Mouse (Mus musculus): Measurements from ENCODE around the gene Mfap1b. TPM values are rescaled to one million over a fixed set of nuclear protein-coding genes. Genes with fewer than 3 reads are reported as not detected.

The Mfap1b gene
- total and polyA plus RNA-seq, 3 experiments, result 19.1 to 20.3 TPM; not detected in 1

DNA sequence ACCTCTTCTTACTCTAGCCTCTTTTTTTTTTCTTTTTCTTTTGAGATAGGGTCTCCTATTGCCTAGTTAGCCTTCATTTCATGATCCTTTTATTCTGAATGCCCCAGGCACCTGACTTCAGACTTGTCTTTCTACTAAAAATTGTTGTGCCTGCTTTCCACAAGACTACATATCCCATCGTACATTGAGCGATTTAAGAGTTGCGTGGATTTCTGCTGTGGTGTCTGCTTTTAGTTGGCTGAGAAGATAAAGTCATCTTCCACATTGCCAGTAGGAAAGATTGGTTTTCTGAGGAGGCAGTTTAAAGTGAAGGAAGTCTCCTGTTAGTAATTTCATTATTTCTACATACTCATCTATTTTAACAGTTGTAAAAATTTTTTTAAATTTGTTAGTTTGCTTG is 58.3 kb downstream of the Mfap1b start:
- Histone ChIP-seq H3K9ac (ENCODE audit: control insufficient read depth, low read depth, low read length, poor library complexity, severe bottlenecking) (peak overlapping the region; percentile 87), H3K4me1 (ENCODE audit: control insufficient read depth in 1 of 2, insufficient read depth in 2 of 2, low read length in 2 of 2) (peaks cover 0 to 7% of the 10 kb centered on the region in 2 experiments), H3K27ac (ENCODE audit: control insufficient read depth, low read depth, low read length) (no peak overlapping the region), H3K4me3 (ENCODE audit: control insufficient read depth in 1 of 2, insufficient read depth in 1 of 2, low read depth in 2 of 2, low read length in 2 of 2) (peak overlapping the region; percentile 27 to 100; a peak in 3 of 4 replicates), H3K36me3 (ENCODE audit: control insufficient read depth in 1 of 2, insufficient read depth in 2 of 2, low read length in 2 of 2) (peaks cover 11 to 33% of the 10 kb centered on the region in 2 experiments), H3K79me2 (ENCODE audit: control insufficient read depth, insufficient read depth, low read length, poor library complexity) (peaks cover 55% of the 10 kb centered on the region), H3K9me3 (replicated peaks; ENCODE audit: insufficient read depth, low read length) (no peaks in the 10 kb centered on the region), H3K27me3 (ENCODE audit: control insufficient read depth in 1 of 2, insufficient read depth in 2 of 2, low read length in 2 of 2) (no peaks in the 10 kb centered on the region)
- no peak for DNase-seq (ENCODE audit: low read depth, low spot score)
- 0 out of 2 replicates have a peak, but pooled peaks have one; percentile 36 for TF ChIP-seq CHD1 (IDR thresholded peaks at IDR 0.05; ENCODE audit: low read depth, low read length)
- no peak for TF ChIP-seq POLR2AphosphoS2 (IDR thresholded peaks at IDR 0.05; ENCODE audit: low read length)
- TF ChIP-seq HCFC1 (IDR thresholded peaks at IDR 0.05; ENCODE audit: low read depth, low read length), result 0 out of 2 replicates have a peak, but pooled peaks have one; percentile 35

DNA sequence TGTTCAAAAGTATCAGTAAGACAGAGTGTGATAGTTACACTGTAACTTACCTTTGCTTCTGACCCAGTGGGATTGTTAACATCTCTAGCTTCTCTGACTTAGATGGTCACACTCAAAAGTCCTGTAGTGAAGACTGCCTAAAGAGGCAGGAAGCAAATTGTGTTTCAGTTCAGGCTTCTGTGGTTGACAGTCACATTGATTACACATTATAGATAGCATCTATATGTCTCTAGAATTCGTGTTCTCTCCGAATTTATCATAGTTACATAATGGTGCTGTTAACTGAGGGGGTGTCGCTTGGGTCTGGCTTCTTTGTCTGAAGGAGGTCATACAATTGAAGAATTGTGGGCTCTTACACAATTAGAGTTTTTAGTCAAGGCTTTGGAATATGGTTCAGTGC is 58.8 kb downstream of the Mfap1b start:
- H3K27ac ChIP-seq (ENCODE audit: control insufficient read depth, low read depth, low read length), result no peak overlapping the region
- no peaks in the 10 kb centered on the region for H3K9me3 ChIP-seq (replicated peaks; ENCODE audit: insufficient read depth, low read length)
- peaks cover 0 to 7% of the 10 kb centered on the region in 2 experiments for H3K4me1 ChIP-seq (ENCODE audit: control insufficient read depth in 1 of 2, insufficient read depth in 2 of 2, low read length in 2 of 2)
- TF ChIP-seq MXI1 (IDR thresholded peaks at IDR 0.05; ENCODE audit: low read depth, low read length) (no peak), RAD21 (IDR thresholded peaks at IDR 0.05; ENCODE audit: low read depth, low read length) (no peak), ETS1 (IDR thresholded peaks at IDR 0.05; ENCODE audit: low read depth, low read length) (no peak), ZNF384 (IDR thresholded peaks at IDR 0.05; ENCODE audit: low read depth, low read length) (no peak), TBP (IDR thresholded peaks at IDR 0.05; ENCODE audit: low read depth, low read length) (no peak), GABPA (IDR thresholded peaks at IDR 0.05; ENCODE audit: low read depth, low read length) (no peak), SMC3 (IDR thresholded peaks at IDR 0.05; ENCODE audit: low read depth, low read length) (no peak), MAX (IDR thresholded peaks at IDR 0.05; ENCODE audit: low read length) (no peak), E2F4 (IDR thresholded peaks at IDR 0.05; ENCODE audit: borderline replicate concordance, low read depth, low read length) (no peak)
- H3K4me3 ChIP-seq (ENCODE audit: control insufficient read depth in 1 of 2, insufficient read depth in 1 of 2, low read depth in 2 of 2, low read length in 2 of 2), result peak overlapping the region; percentile 19 to 100
- DNase-seq (ENCODE audit: low read depth, low spot score), result no peak
- H3K36me3 ChIP-seq (ENCODE audit: control insufficient read depth in 1 of 2, insufficient read depth in 2 of 2, low read length in 2 of 2), result peaks cover 10 to 33% of the 10 kb centered on the region in 2 experiments
- peak overlapping the region; percentile 87 for H3K9ac ChIP-seq (ENCODE audit: control insufficient read depth, low read depth, low read length, poor library complexity, severe bottlenecking)
- no peaks in the 10 kb centered on the region for H3K27me3 ChIP-seq (ENCODE audit: control insufficient read depth in 1 of 2, insufficient read depth in 2 of 2, low read length in 2 of 2)
- H3K79me2 ChIP-seq (ENCODE audit: control insufficient read depth, insufficient read depth, low read length, poor library complexity), result peaks cover 53% of the 10 kb centered on the region

DNA sequence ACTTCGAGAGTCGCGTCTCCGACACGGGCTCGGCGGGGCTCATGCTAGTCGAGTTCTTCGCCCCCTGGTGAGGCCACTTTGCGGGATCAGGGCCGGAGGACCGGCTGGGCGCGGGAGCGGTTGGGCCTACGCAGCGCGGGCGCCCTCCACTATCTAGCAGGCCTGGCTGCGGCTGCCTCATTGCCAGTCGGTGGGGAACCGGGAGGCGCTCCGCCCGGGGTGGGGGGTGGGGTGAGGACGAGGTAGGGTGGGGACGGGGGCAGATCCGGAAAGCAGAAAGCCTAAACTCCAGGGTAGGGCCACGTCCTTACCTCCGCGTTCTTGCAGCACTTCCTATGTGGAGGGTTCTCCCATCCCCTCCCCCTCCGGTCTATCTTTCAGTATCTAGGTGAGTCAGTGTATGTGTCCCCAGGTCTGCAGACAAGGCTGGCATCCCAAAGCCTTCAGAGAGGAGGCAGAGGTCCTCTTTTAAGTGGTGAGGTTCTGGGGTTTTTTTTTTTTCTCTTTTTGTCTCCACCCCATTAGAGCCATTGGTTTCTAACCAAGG is 59.7 kb downstream of the Mfap1b start:
- DNase-seq (ENCODE audit: low read depth, low spot score), result peak; percentile 84
- H3K9ac ChIP-seq (ENCODE audit: control insufficient read depth, low read depth, low read length, poor library complexity, severe bottlenecking), result peak overlapping the region; percentile 87
- H3K79me2 ChIP-seq (ENCODE audit: control insufficient read depth, insufficient read depth, low read length, poor library complexity), result peaks cover 48% of the 10 kb centered on the region
- H3K36me3 ChIP-seq (ENCODE audit: control insufficient read depth in 1 of 2, insufficient read depth in 2 of 2, low read length in 2 of 2), result peaks cover 6 to 33% of the 10 kb centered on the region in 2 experiments
- no peaks in the 10 kb centered on the region for H3K27me3 ChIP-seq (ENCODE audit: control insufficient read depth in 1 of 2, insufficient read depth in 2 of 2, low read length in 2 of 2)
- peak overlapping the region; percentile 84 to 100 for H3K4me3 ChIP-seq (ENCODE audit: control insufficient read depth in 1 of 2, insufficient read depth in 1 of 2, low read depth in 2 of 2, low read length in 2 of 2)
- peaks cover 0 to 7% of the 10 kb centered on the region in 2 experiments for H3K4me1 ChIP-seq (ENCODE audit: control insufficient read depth in 1 of 2, insufficient read depth in 2 of 2, low read length in 2 of 2)
- peak overlapping the region; percentile 82 for H3K27ac ChIP-seq (ENCODE audit: control insufficient read depth, low read depth, low read length)
- H3K9me3 ChIP-seq (replicated peaks; ENCODE audit: insufficient read depth, low read length), result no peaks in the 10 kb centered on the region
- TF ChIP-seq BHLHE40 (IDR thresholded peaks at IDR 0.05; ENCODE audit: borderline replicate concordance, low read depth, low read length) (no peak), RCOR1 (IDR thresholded peaks at IDR 0.05; ENCODE audit: low read depth, low read length) (no peak), CHD2 (IDR thresholded peaks at IDR 0.05; ENCODE audit: low read length) (peak; percentile 20; the same call in 1 of the 2 replicates), MYB (IDR thresholded peaks at IDR 0.05; ENCODE audit: low read depth, low read length) (no peak), TCF12 (IDR thresholded peaks at IDR 0.05; ENCODE audit: low read depth, low read length) (0 out of 2 replicates have a peak, but pooled peaks have one; percentile 4), POLR2AphosphoS5 (IDR thresholded peaks at IDR 0.05; ENCODE audit: borderline replicate concordance, low read depth, low read length) (no peak), ZMIZ1 (IDR thresholded peaks at IDR 0.05; ENCODE audit: low read depth, low read length) (no peak), KAT2A (conservative IDR thresholded peaks at IDR 0.05; ENCODE audit: low read depth, low read length) (no peak), JUND (IDR thresholded peaks at IDR 0.05; ENCODE audit: low read depth, low read length) (no peak), RAD21 (IDR thresholded peaks at IDR 0.05; ENCODE audit: low read depth, low read length) (no peak), CTCF (IDR thresholded peaks at IDR 0.05 in 2 of 3, conservative IDR thresholded peaks at IDR 0.05 in 1 of 3; ENCODE audit: control insufficient read depth in 1 of 3, insufficient read depth in 1 of 3, low read depth in 2 of 3, low read length in 3 of 3, poor library complexity in 1 of 3, severe bottlenecking in 1 of 3) (no peak), NRF1 (IDR thresholded peaks at IDR 0.05; ENCODE audit: insufficient read depth, low read depth, low read length, poor library complexity, severe bottlenecking) (no peak), UBTF (IDR thresholded peaks at IDR 0.05; ENCODE audit: borderline replicate concordance, insufficient read depth, low read depth, low read length) (no peak), SMC3 (IDR thresholded peaks at IDR 0.05; ENCODE audit: low read depth, low read length) (no peak), CHD1 (IDR thresholded peaks at IDR 0.05; ENCODE audit: low read depth, low read length) (no peak), NELFE (IDR thresholded peaks at IDR 0.05; ENCODE audit: low read depth, low read length) (no peak), MYC (IDR thresholded peaks at IDR 0.05; ENCODE audit: low read depth, low read length) (no peak)

All from MEL (cell line).